Mouse (Mus musculus): Measurements from ENCODE around the gene 1700015F17Rik.

Gene 1700015F17Rik

DNA sequence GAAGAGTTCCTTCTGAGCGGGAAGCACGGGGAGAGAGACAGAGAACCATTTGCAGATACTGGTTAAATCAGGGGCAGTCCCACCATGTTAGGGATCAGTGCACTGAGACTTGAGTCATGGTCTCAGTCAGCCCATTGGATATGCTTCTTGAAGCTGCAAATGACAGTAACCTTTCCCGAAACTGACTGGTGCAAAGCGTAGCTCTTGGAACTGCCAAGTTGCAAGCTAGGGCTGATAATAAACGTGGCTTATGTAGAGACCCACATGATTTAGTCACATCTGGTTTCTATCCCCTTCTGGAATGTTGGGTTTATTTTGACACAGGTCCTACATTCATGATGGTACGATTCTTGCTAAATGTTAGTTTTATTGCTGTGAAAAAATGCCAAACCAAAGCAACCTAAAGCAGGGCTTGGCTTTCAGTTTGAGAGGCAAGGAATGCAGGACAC, 55.2 kb downstream of the 1700015F17Rik start:
- no peak for DNase-seq (ENCODE audit: low spot score in 2 of 2)

DNA sequence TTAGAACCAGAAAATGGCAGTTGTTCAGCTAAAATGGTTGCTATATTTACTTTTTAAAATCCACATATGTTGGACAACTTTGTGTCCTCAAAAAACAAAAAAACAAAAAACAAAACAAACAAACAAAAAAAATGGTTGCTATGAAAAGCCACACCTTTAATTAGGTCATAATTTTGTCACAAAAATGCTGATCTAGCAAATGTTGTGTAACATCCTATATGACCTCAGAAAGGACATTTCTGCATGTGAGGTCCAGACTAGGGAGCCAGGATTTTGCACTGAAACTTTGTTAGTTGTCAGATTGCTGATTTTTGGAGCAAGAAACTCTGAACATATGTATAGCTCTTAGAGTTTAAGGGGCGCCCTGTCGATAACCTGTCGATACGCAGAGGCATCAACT, 55.9 kb downstream of the 1700015F17Rik start:
- DNase-seq (ENCODE audit: low spot score in 2 of 2) = no peak

DNA sequence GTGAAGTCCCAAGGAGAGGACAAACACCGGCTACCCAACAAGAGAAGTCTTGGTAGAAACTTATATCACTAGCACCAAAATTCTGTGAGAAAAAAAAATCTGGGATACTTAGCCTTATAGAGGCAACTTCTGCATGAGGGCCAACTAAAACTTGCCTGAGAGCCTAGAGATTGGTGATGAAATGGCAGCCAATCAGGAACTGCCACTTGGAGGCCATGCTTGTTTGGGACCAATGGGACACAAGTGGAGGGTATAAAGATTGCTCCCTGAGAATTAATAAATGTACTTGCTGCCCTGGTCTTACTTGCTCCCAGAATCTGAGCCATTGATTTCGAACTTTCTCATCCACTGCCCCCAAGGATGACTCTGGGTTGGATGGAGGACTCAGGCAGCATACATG, 57.5 kb downstream of the 1700015F17Rik start:
- no peak for DNase-seq (ENCODE audit: low spot score in 2 of 2)

DNA sequence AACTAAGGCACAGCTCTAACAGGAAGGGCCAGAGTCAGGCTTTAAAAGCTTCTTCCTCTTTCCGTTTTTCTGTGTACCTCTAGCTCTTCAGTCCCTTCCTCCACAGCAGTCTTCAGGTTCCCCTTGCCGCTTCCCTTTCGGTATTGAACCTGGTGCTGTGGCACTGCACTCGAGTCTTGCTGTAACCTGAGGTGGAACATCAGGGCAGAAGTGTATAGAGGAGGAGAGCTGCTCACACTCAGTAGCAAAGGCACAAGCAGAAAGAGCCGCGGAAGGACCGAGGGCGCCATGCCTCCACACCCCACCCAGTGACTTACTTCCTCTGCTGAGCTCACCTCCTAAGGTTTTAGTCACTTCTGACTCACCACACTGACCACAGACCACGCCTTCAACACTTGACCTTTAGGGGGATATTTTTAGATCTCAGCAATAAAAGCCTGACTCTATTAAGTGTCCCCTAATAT, 58.9 kb downstream of the 1700015F17Rik start, which contains the start of gene Cdk14:
TSS of gene Cdk14 (minus strand) at position 321 of the 464 bp plus-strand sequence.
- peak; percentile 70 to 71 for DNase-seq (ENCODE audit: low spot score in 2 of 2)

DNA sequence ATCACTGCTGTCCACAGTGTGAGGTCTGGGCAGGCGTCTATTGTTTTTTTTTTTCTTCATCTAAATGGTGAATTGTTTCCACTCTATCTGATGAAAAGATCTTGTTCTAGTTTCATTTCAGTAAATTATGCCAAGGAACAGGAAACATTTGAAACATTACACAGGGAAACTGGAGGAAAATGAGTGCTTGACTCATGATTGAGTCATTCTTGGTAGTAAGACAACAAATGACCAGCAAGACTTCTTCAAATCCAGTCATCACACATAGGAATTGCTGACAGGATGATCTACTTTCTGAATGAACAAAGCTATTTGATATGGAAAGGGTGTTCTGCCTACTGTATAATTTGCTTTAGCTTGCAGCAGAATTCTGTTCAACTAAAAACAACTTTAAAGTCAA, 59.7 kb downstream of the 1700015F17Rik start:
- no peak for DNase-seq (ENCODE audit: low spot score in 2 of 2)

DNA sequence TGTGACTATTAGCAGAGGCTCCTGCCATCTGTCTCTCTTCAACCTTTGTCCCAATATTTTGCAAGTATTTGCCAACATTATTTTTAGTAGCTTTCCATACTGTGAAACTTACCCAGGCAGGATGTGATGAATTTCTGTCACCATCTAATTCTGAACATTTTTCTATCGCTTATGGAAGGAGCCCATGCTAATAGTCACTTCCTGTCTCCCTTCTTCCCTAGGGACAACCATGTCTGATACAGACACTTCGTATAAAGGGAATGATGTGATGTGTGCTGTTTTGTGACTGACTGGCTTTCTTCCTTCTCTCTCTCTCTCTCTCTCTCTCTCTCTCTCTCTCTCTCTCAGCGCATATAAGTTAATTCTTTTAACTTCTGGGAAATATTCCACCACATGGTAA, 64.1 kb downstream of the 1700015F17Rik start:
- no peak for DNase-seq (ENCODE audit: low spot score in 2 of 2)

DNA sequence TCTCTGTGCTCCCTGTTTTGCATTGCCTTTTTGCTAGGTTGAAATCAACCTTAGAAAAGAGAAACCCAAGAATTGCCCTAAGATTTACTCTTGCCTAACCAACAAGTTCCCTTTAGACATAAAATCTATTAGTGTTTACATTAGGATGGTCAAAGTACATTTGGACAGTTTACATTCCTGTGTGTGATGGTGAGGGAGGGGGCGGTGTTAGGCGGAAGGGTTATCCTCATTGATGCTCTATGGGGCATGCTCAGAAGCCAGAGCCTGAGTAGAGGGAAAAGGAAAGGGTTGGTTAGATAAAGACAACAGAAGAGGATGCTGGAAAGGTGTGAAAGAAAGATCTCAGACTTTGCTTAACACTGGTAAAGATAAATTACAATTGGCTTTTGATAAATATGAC, 67.1 kb downstream of the 1700015F17Rik start:
- DNase-seq (ENCODE audit: low spot score in 2 of 2) = no peak

DNA sequence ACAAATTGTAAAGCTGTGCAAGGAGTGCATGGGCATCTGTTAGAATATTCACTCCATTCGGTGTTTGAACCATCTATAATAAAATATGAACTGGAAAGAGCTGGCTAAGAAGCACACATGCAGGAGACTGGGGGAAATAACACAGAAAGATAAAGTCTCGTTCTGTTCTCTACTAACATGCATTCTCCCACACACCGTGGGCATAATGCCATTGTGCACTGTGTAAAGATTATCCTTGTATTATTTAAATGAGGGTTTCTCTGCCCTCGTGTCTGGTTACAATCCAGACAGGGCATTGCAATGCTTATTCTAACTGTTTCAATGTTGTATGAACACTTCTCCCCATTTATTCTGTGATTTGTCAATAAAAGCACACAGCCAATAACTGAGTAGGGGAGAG, 77.0 kb downstream of the 1700015F17Rik start:
- no peak for DNase-seq (ENCODE audit: low spot score in 2 of 2)

DNA sequence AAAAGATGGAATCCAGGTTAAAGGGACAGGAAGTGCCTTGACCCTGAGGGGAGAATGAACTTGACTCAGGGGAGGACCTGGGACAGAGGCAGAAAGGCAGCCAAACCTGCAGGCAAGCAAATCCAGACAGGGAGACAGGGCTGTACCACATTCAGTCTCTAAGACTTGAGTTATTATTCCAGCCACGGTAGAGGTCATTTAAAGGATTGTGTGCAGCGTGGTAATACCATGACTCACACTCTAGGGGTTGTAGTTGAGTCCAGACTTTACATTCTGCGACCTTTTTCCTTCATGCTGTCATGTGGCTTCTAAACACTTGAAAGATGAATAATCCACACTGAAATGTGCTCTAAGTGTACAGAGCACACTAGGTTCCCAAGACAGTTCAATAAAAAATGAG, 86.2 kb downstream of the 1700015F17Rik start:
- DNase-seq (ENCODE audit: low spot score in 2 of 2) = no peak
